Mouse (Mus musculus) mouse embryonic stem cell (cell line): ENCODE results near the gene Ms4a8a.

Experiments used
- in situ Hi-C, 2 experiments: fragments of 300-500 bp; cut with MboI; formaldehyde crosslinking; loops; 1 replicate in 1 of 2; 3 replicates in 1 of 2; pipeline ENCODE4 v1.14.3; 2019 to 2020; ENCODE audit warnings: low sequenced_read_pairs in 2 of 2, low pct_unique_long_range_greater_than_20kb in 1 of 2, mixed read lengths in 1 of 2; ENCODE audit not compliant: unreplicated experiment in 1 of 2

Gene Ms4a8a

GRCm38 (mm10) chr19:11044671-11044995 is 36.3 kb downstream of the Ms4a8a start:
- in situ Hi-C loops: no loop called here

GRCm38 (mm10) chr19:11037570-11037969 is 43.3 kb downstream of the Ms4a8a start:
- in situ Hi-C loops: no loop called here

- in situ Hi-C loops: no loop called here
Measured at GRCm38 (mm10) chr19:11022382-11022781, 58.5 kb downstream of the Ms4a8a start.

- in situ Hi-C loops: no loop called here
Measured at GRCm38 (mm10) chr19:11017891-11018290, 63.0 kb downstream of the Ms4a8a start, which contains the start of gene Ms4a18. Gene Ms4a18, minus strand, starts transcription at chr19:11018031.
